27 mouse cellular contexts compared by ENCODE assay signal in the genomic region with DNA sequence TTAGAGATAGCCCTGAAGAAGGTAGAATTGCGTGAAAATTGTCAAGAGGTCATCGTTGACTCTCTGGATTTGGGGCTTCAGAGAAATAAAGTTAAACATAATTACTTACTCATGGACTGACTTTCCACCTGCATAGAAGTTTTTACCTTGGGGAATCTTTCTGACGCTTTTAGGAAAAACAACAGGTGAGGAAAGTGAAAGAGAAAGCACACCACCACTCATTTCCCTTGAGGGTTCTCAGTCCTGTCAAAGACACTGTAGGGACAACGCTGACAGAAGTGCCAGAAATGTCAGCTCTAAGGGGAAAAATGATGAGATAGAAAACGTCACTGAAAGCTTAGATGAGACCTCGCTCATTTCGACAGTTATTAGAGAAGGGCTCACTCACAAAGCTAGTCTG.
"Had no signal": no experiment of that assay in that cellular context is flagged by ENCODE, and none has a peak within 500 bp of the region (broad histone marks: within the 10 kb centered on the region; RNA-seq: fewer than 3 reads in every experiment).

No protein-coding gene starts in this region.

- H3K27me3 ChIP-seq: heart, embryonic 12.5 days; hindbrain, embryonic 12.5 days; limb, embryonic 12.5 days; liver, embryonic 13.5 days; liver, embryonic 15.5 days had no signal

- H3K4me3 ChIP-seq: gastrocnemius, adult 2 months; heart, embryonic 10.5 days; heart, embryonic 12.5 days; hindbrain, embryonic 10.5 days; hindbrain, embryonic 12.5 days; layer of hippocampus, adult 2 months; left cerebral cortex, adult 2 months; limb, embryonic 10.5 days; limb, embryonic 12.5 days; liver, embryonic 13.5 days; liver, embryonic 15.5 days had no signal

- H3K9me3 ChIP-seq: heart, embryonic 10.5 days; heart, embryonic 12.5 days; hindbrain, embryonic 10.5 days; hindbrain, embryonic 12.5 days; limb, embryonic 10.5 days; limb, embryonic 12.5 days; liver, embryonic 13.5 days; liver, embryonic 15.5 days had no signal

- H3K4me1 ChIP-seq: heart, embryonic 10.5 days; heart, embryonic 12.5 days; limb, embryonic 10.5 days; limb, embryonic 12.5 days; liver, embryonic 13.5 days; liver, embryonic 15.5 days had no signal

- H3K4me2 ChIP-seq: heart, embryonic 12.5 days; hindbrain, embryonic 12.5 days; hindbrain, embryonic 14.5 days; limb, embryonic 12.5 days; liver, embryonic 11.5 days; liver, embryonic 13.5 days; liver, embryonic 15.5 days had no signal

- H3K36me3 ChIP-seq: heart, embryonic 10.5 days; heart, embryonic 12.5 days; limb, embryonic 12.5 days; liver, embryonic 13.5 days; liver, embryonic 15.5 days had no signal

- H3K27ac ChIP-seq: gastrocnemius, adult 2 months; heart, embryonic 10.5 days; hindbrain, embryonic 10.5 days; hindbrain, embryonic 12.5 days; hindbrain, embryonic 14.5 days; layer of hippocampus, adult 2 months; left cerebral cortex, adult 2 months; limb, embryonic 10.5 days; limb, embryonic 12.5 days; liver, embryonic 13.5 days; liver, embryonic 15.5 days had no signal

- ATAC-seq: hindbrain, embryonic 16.5 days; intestine, embryonic 16.5 days had no signal

- H3K9ac ChIP-seq: heart, embryonic 12.5 days; hindbrain, embryonic 12.5 days; hindbrain, embryonic 14.5 days; limb, embryonic 12.5 days; liver, embryonic 13.5 days; liver, embryonic 15.5 days had no signal

- DNase-seq: gastrocnemius, adult 2 months; gastrocnemius, postnatal 10 days; gastrocnemius, postnatal 25 days; heart, adult 18-20 months; heart, postnatal 10 days; heart, postnatal 4 days; kidney, adult 11 months; kidney, adult 2 months; kidney, adult 9 months; kidney, postnatal 10 days; kidney, postnatal 25 days; kidney, postnatal 4 days; liver; liver, embryonic 13.5 days had no signal
